Mouse (Mus musculus) thymus, adult 2 months (tissue): ENCODE data around the gene Nos1ap.

Experiments used
- CTCF ChIP-seq: fragments of 200-500 bp; IDR thresholded peaks from 2 replicates; pipeline ENCODE4 v1.5.1; 2012; ENCODE audit warnings: mild to moderate bottlenecking, control low read depth, low read length, moderate library complexity, borderline replicate concordance; ENCODE audit not compliant: control insufficient read depth, poor library complexity, insufficient read depth; ENCODE audit errors: extremely low read depth
- POLR2A ChIP-seq: fragments of 200-500 bp; IDR thresholded peaks from 2 replicates; pipeline ENCODE4 v1.6.1; 2012; ENCODE audit warnings: mild to moderate bottlenecking, low read length, control low read depth, moderate library complexity; ENCODE audit not compliant: control insufficient read depth, poor library complexity, insufficient read depth; ENCODE audit errors: extremely low read depth

GRCm38 (mm10) chr1:170608461-170609071 lies 18.9 kb upstream of the Nos1ap start:
- TF ChIP-seq POLR2A (no peak), CTCF (no peak)
